Mouse (Mus musculus) left cerebral cortex, adult 9 months (tissue): ENCODE measurements around the gene Magea6.
"Not testable (repeated sequence)": the region's sequence is repeated elsewhere in the genome, so short reads cannot be mapped to it uniquely, and the experiment has no call there.

ENCODE experiments used
- DNase-seq, 2 experiments: peaks; one replicate each; pipeline ENCODE4 v3.0.0; 2022; ENCODE audit warnings: low spot score in 2 of 2

The Magea6 gene

GRCm38 (mm10) chrX:154935887-154936286 lies at the start of gene Magea6:
Gene Magea6 (minus strand): TSS chrX:154935987.
- not testable (repeated sequence) for DNase-seq

- not testable (repeated sequence) for DNase-seq
These were observed 13.6 kb upstream of the Magea6 start, which contains the start of gene Magea3 for GRCm38 (mm10) chrX:154949405-154949804. Gene Magea3 (minus strand): TSS chrX:154949505.

- DNase-seq, result not testable (repeated sequence)
These were observed 45.6 kb downstream of the Magea6 start, which contains the start of gene Cldn34b1 for GRCm38 (mm10) chrX:154890167-154890566. Gene Cldn34b1 (minus strand): TSS chrX:154890267.
